17 mouse cellular contexts compared by ENCODE assay signal in the genomic region with DNA sequence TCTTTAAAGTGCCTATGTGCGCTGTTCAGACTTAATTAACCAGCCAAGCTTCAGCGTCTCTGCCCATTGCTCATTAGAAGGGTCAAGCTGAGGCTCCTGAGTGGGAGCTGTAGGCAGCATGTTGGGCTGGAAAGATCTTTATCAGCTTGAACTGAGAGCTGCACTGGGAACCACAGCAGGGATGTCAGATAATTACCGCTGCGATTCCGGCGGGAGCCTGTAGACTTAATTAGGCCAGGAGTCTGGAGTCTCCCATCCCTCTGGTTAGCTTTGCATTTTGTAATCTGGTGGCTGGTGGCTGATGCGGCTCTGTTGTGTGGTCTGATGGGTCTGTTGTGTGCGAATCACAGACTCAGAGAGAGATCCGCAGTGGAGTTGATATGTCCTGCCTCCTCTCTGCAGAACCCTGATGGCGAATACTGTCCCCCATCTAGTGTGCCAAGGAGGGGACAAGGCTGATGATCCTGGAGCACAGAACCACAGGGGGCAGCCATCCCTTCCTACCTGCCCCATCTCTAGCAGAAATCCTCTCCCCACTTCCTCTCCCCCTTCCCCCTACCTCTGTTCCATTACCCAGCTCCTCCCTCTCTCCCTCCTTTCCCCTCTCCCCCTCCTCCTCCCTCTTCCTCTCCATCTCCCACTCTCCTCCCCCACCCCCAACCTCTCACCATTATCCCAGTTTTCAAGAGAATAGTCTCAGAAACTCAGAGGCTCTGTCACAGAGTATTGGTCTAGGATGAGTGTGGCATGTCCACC. TPM values are rescaled to one million over a fixed set of nuclear protein-coding genes. Genes with fewer than 3 reads are reported as not detected.
A peak's percentile ranks its signal among the peaks of the same experiment; 100 is the strongest.
DNase-seq lines count a peak whose midpoint lies in the region; ATAC-seq lines count a peak whose summit lies in the region.
"Had no signal": no experiment of that assay in that cellular context is flagged by ENCODE, and none has a peak within 500 bp of the region (broad histone marks: within the 10 kb centered on the region; RNA-seq: fewer than 3 reads in every experiment).

No protein-coding gene starts in this region.

- H3K27ac ChIP-seq in embryonic facial prominence, embryonic 10.5 days (replicated peaks): peak overlapping the region; percentile 63
- peak overlapping the region; percentile 75 for H3K27ac ChIP-seq in midbrain, embryonic 13.5 days
- H3K27ac ChIP-seq: embryonic facial prominence, embryonic 15.5 days; gastrocnemius, adult 2 months; heart, embryonic 13.5 days had no signal

- H3K36me3 ChIP-seq in embryonic facial prominence, embryonic 10.5 days (replicated peaks): no peaks in the 10 kb centered on the region
- no peaks in the 10 kb centered on the region for H3K36me3 ChIP-seq in midbrain, embryonic 13.5 days
- H3K36me3 ChIP-seq: embryonic facial prominence, embryonic 15.5 days had no signal

- H3K9me3 ChIP-seq in embryonic facial prominence, embryonic 10.5 days: peaks cover 4% of the 10 kb centered on the region; the same call in 1 of the 2 replicates
- H3K9me3 ChIP-seq in midbrain, embryonic 13.5 days: peaks cover 5% of the 10 kb centered on the region; the same call in 1 of the 2 replicates

- peak overlapping the region; percentile 28 for H3K4me3 ChIP-seq in embryonic facial prominence, embryonic 10.5 days
- H3K4me3 ChIP-seq in midbrain, embryonic 13.5 days (replicated peaks): no peak overlapping the region
- H3K4me3 ChIP-seq: embryonic facial prominence, embryonic 15.5 days; gastrocnemius, adult 2 months; heart, embryonic 13.5 days; megakaryocyte, embryonic 14.5 days had no signal

- intact Hi-C loops in left cerebral cortex, postnatal 10 days (cut with DNase I): no loop called here

- 4% methylated on average over 10 of the region's 10 CpGs for WGBS in embryonic facial prominence, embryonic 10.5 days
- 4% methylated on average over 10 of the region's 10 CpGs for WGBS in midbrain, embryonic 13.5 days

- peak; percentile 78 for ATAC-seq in midbrain, embryonic 13.5 days
- ATAC-seq: CD4-positive, CD25-positive, alpha-beta regulatory T cell, adult 4 months; inflammation-experienced regulatory T-cells, adult 6 months; liver, postnatal 0 days; Patski had no signal

- H3K4me2 ChIP-seq in midbrain, embryonic 13.5 days (replicated peaks): peak overlapping the region; percentile 25
- H3K4me2 ChIP-seq: embryonic facial prominence, embryonic 15.5 days; heart, embryonic 13.5 days had no signal

- H3K9ac ChIP-seq in midbrain, embryonic 13.5 days (replicated peaks): no peak overlapping the region
- H3K9ac ChIP-seq: embryonic facial prominence, embryonic 15.5 days; heart, embryonic 13.5 days; liver, postnatal 0 days had no signal

- H3K4me1 ChIP-seq in embryonic facial prominence, embryonic 10.5 days: peaks cover 29% of the 10 kb centered on the region
- peaks cover 42% of the 10 kb centered on the region for H3K4me1 ChIP-seq in midbrain, embryonic 13.5 days (replicated peaks)
- H3K4me1 ChIP-seq: megakaryocyte, embryonic 14.5 days had no signal

- peak; percentile 94 for DNase-seq in MN1 (ENCODE audit: low spot score)
- DNase-seq in embryonic facial prominence, embryonic 10.5 days (ENCODE audit: low spot score): peak; percentile 41
- DNase-seq in forelimb bud, embryonic 11.5 days (ENCODE audit: low read depth, low spot score): peak; percentile 18
- DNase-seq in ovary, postnatal 36 days (ENCODE audit: low spot score): no peak
- no peak for DNase-seq in adrenal gland, adult 8-10 months
- DNase-seq in cerebellum, adult 11-12 months: no peak
- DNase-seq in left cerebral cortex, postnatal 10 days (ENCODE audit: extremely low spot score in 1 of 2, low spot score in 2 of 2): no peak
- DNase-seq: gastrocnemius, adult 2 months; liver, postnatal 0 days; right cerebral cortex, postnatal 4 days had no signal

- peaks cover 22% of the 10 kb centered on the region for H3K27me3 ChIP-seq in embryonic facial prominence, embryonic 10.5 days (replicated peaks; ENCODE audit: low read depth, poor library complexity, severe bottlenecking)
- no peaks in the 10 kb centered on the region for H3K27me3 ChIP-seq in midbrain, embryonic 13.5 days
- H3K27me3 ChIP-seq: embryonic facial prominence, embryonic 15.5 days; Patski had no signal

RNA-seq across cellular contexts. Expression of a gene that starts 35.1 kb away (rescaled TPM):
- 0.23 and 0.26 TPM in 2 replicates for polyA plus RNA-seq in embryonic facial prominence, embryonic 10.5 days (2016; fragmentation: Nextera tagmentation; extraction: Ambion mirVana)
- 0.11 and 0.14 TPM in 2 replicates for polyA plus RNA-seq in midbrain, embryonic 13.5 days (2015; fragmentation: Nextera tagmentation; extraction: Ambion mirVana)
- total RNA-seq in adrenal gland, adult 8-10 months (2022): under 1 TPM; 0.48 to 0.99 (median 0.84) TPM
- total RNA-seq in left cerebral cortex, postnatal 10 days (2021): 1 to 10 TPM; 3.6 to 3.8 TPM
- total RNA-seq: gastrocnemius, adult 2 months had no signal
- polyA plus RNA-seq: CD4-positive, CD25-positive, alpha-beta regulatory T cell, adult 4 months; heart, embryonic 13.5 days; inflammation-experienced regulatory T-cells, adult 6 months; liver, postnatal 0 days had no signal

RNA-seq across cellular contexts. Expression of a gene that starts 52.5 kb away (rescaled TPM):
- polyA plus RNA-seq in embryonic facial prominence, embryonic 10.5 days (2016; fragmentation: Nextera tagmentation; extraction: Ambion mirVana): 51.7 and 80.8 TPM in 2 replicates
- polyA plus RNA-seq in midbrain, embryonic 13.5 days (2015; fragmentation: Nextera tagmentation; extraction: Ambion mirVana): 22.1 and 32.0 TPM in 2 replicates
- total RNA-seq in adrenal gland, adult 8-10 months (2022): 10 to 100 TPM; 55.4 to 73.9 (median 64.2) TPM
- 10 to 100 TPM; 34.0 to 37.0 TPM for total RNA-seq in left cerebral cortex, postnatal 10 days (2021)

Comparison
In these comparisons a context has a peak if more than half of its experiments do, and no peak if none do; other contexts are left out.
1. DNase-seq: peak in MN1 (single experiment), embryonic facial prominence, embryonic 10.5 days (single experiment) and forelimb bud, embryonic 11.5 days (single experiment); none in ovary, postnatal 36 days (single experiment), adrenal gland, adult 8-10 months (single experiment), cerebellum, adult 11-12 months (single experiment) and left cerebral cortex, postnatal 10 days (0 of 2).